Mouse (Mus musculus) midbrain, postnatal 0 days (tissue): Measurements from ENCODE around the gene Gm28778. TPM values are rescaled to one million over a fixed set of nuclear protein-coding genes. Genes with fewer than 3 reads are reported as not detected.
"Not testable (repeated sequence)": the region's sequence is repeated elsewhere in the genome, so short reads cannot be mapped to it uniquely, and the experiment has no call there.

ENCODE experiments used
- ATAC-seq: fragments of 200-750 bp; cut with Nextera tagmentation; 2 replicates; pipeline ENCODE4 v1.8.0; 2017; ENCODE audit warnings: moderate number of reproducible peaks, mild to moderate bottlenecking, moderate TSS enrichment, moderate library complexity; ENCODE audit not compliant: low FRiP score
- DNase-seq: peaks from one replicate; pipeline ENCODE4 v3.0.0-alpha.2; 2015; ENCODE audit warnings: low spot score
- H3K27ac ChIP-seq: fragments of 300-500 bp; sonication (generic); 2 replicates; pipeline ENCODE4 v1.5.1; 2014; ENCODE audit warnings: low read depth, mild to moderate bottlenecking, low read length, mixed read lengths
- H3K27me3 ChIP-seq: fragments of 300-500 bp; sonication (generic); 2 replicates; pipeline ENCODE4 v1.6.1; 2014; ENCODE audit warnings: low read length, control low read depth, mixed read lengths; ENCODE audit not compliant: insufficient read depth
- H3K36me3 ChIP-seq: fragments of 300-500 bp; sonication (generic); 2 replicates; pipeline ENCODE4 v1.6.1; 2014; ENCODE audit warnings: low read length, control low read depth, mixed read lengths; ENCODE audit not compliant: insufficient read depth
- H3K4me1 ChIP-seq: fragments of 300-500 bp; sonication (generic); 2 replicates; pipeline ENCODE4 v1.6.1; 2014; ENCODE audit warnings: mild to moderate bottlenecking, control low read depth, antibody characterized with exemption, low read length, mixed read lengths; ENCODE audit not compliant: insufficient read depth
- H3K4me2 ChIP-seq: fragments of 300-500 bp; sonication (generic); 2 replicates; pipeline ENCODE4 v1.6.1; 2014; ENCODE audit warnings: low read depth, mild to moderate bottlenecking, low read length, mixed read lengths; ENCODE audit not compliant: poor library complexity, severe bottlenecking
- H3K4me3 ChIP-seq: fragments of 300-500 bp; sonication (generic); 2 replicates; pipeline ENCODE4 v1.5.1; 2014; ENCODE audit warnings: low read depth, mild to moderate bottlenecking, low read length, moderate library complexity
- H3K9ac ChIP-seq: fragments of 300-500 bp; sonication (generic); replicated peaks from 2 replicates; pipeline ENCODE4 v1.6.1; 2014; ENCODE audit warnings: mild to moderate bottlenecking, low read length, moderate library complexity, mixed read lengths; ENCODE audit not compliant: poor library complexity, severe bottlenecking
- H3K9me3 ChIP-seq: fragments of 300-500 bp; sonication (generic); 2 replicates; pipeline ENCODE4 v1.6.1; 2016; ENCODE audit warnings: low read length, control low read depth
- CTCF ChIP-seq: IDR thresholded peaks from 2 replicates; pipeline ENCODE4 v1.5.1; 2016; ENCODE audit warnings: antibody characterized with exemption, mild to moderate bottlenecking
- WGBS: fragments of 180-500 bp; shearing (Covaris S2); extraction: QIAGEN DNeasy Blood & Tissue Kit; methylation state at CpG from one replicate; pipeline ENCODE4 v1.1.7; 2014; 5-methylcytosine and 5-hydroxymethylcytosine counted together
- polyA plus RNA-seq: library from polyadenylated mRNA; unstranded; fragments of >200 nt; fragmentation: Nextera tagmentation; extraction: Ambion mirVana; gene quantifications from 2 replicates; pipeline ENCODE4 v1.2.1, GENCODE M21; 2015
- total RNA-seq: library from RNA; depleted of rRNA; stranded (reverse); fragments of >200 nt; gene quantifications from 2 replicates; pipeline ENCODE4 v1.2.3, GENCODE M21; 2014

The Gm28778 gene
- total and polyA plus RNA-seq, 2 experiments from 2014 or later, result not detected

DNA sequence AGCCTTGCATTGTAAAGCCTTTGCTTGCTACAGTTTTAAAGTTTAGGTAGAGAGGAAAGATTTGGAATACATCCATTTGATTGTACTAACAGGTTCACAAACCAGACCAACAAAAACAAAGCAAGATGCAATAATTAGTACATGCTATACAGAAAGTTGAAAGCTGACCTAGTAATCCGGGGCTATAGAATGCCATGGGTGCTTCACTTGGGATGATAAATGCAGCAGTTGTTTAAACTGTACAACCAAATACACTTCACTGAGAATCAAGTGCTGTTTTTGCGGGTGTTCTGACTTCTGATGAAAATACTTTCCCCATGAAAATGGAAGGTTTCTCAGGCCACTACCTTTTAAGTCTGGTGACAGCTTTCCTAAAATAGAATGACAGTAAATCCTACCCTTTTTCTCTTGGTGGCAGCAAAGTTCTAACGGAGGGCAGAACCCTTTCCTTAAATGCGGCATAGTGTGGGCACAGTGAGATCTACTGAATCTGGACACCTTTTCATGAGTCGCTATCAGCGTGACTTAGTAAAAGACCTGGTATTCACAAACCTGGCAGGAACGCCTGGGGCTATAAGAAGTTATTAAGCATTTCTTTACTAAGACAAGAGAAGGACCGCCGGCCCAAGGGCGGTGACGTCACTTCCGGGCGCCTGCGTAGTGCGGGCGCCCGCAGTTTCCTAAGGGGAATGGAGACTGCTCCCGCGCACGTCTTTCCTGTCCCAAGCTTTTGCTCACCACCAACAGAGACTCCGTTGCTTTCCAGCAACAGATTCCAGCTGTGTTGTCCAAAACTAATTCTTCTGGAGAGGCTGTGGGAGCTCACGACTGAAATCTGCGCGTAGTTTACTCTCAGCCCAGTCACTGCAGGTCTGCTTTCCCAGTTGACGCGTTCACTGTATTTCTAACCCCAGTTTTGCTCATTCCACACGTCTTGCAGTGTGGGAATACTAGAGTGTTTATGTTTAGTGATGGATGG is 16.4 kb downstream of the Gm28778 start, which contains the start of gene Osgepl1:
TSS of gene Osgepl1 (plus strand) at position 636 of the 979 bp plus-strand sequence.
- 3% methylated on average over 27 of the region's 27 CpGs for WGBS
- no peaks in the 10 kb centered on the region for H3K27me3 ChIP-seq
- peak; percentile 56 for TF ChIP-seq CTCF

DNA sequence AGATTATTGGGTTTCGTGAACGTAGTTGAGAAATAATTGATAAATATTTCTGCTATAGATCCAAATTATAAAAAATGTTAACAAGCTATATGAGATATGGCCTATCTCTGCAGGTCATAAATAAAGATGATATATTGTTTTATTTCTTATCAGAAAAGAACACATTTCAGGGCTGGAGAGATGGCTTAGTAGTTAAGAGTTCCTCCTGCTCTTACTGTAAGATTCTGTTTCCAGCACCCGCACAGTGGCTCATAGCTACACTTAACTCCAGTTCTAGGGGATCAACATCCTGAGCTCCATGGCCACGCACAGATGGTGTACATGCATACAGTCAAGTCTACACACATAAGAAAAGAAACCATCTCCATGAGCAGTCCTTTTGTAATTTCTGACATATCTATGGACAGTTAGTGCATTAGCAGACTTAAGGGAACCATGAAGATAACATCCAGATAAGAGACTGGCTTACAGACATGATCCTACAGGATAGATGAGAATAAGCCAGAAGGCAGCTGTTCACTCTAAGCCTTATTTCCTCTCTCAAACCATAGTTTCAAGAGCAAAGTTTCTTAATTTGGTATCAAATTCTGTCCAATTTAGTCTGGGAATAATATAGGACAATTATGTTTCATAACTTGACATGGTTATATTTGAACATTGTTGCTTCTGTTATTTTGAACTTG is 24.9 kb downstream of the Gm28778 start:
- Histone ChIP-seq H3K9me3 (no peaks in the 10 kb centered on the region), H3K27ac (no peak overlapping the region), H3K36me3 (peaks cover 7% of the 10 kb centered on the region; the same call in 1 of the 2 replicates), H3K4me3 (no peak overlapping the region), H3K27me3 (no peaks in the 10 kb centered on the region), H3K4me2 (no peak overlapping the region), H3K9ac (no peak overlapping the region), H3K4me1 (no peaks in the 10 kb centered on the region)
- DNase-seq (no peak), ATAC-seq (no peak)
- 94% methylated on average over 4 of the region's 4 CpGs for WGBS
- no peak for TF ChIP-seq CTCF

More for the DNA sequence above, 16.4 kb downstream of the Gm28778 start, which contains the start of gene Osgepl1:
- Histone ChIP-seq H3K9ac (peak within 1 kb of the TSS; percentile 74), H3K9me3 (no peaks in the 10 kb centered on the region), H3K4me2 (peak within 1 kb of the TSS; percentile 70), H3K4me1 (no peaks in the 10 kb centered on the region), H3K4me3 (peak within 1 kb of the TSS; percentile 68), H3K27ac (peak within 1 kb of the TSS; percentile 77), H3K36me3 (peaks cover 7% of the 10 kb centered on the region; the same call in 1 of the 2 replicates)
- DNase-seq (peak; percentile 93), ATAC-seq (peak; percentile 97)

DNA sequence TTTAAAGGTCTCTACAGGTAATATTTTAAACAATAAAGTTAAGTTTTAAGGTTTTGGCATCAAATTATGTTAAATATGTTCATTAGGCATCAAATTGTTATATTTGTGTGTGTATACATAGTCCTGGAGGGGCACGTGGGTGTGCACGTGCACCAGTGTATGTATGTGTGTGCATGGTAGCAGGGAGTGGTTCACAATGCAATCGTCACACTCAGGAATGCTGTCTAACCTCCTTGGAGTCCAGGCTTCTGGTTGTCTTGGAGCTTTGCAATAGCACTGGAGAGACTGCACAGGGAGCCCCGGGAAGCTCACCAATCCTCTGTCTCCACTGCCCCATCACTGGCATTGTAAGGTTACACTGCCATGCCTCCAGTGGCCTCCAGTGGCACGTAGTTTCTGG is 26.3 kb downstream of the Gm28778 start:
- no peak overlapping the region for H3K4me2 ChIP-seq
- ATAC-seq, result no peak
- no peaks in the 10 kb centered on the region for H3K27me3 ChIP-seq
- H3K4me1 ChIP-seq, result no peaks in the 10 kb centered on the region
- H3K36me3 ChIP-seq, result peaks cover under 1% of the 10 kb centered on the region; the same call in 1 of the 2 replicates
- no peak overlapping the region for H3K27ac ChIP-seq
- H3K4me3 ChIP-seq, result no peak overlapping the region
- whole genome bisulfite sequencing, result 94% methylated on average over 5 of the region's 5 CpGs
- TF ChIP-seq CTCF, result no peak
- no peak overlapping the region for H3K9ac ChIP-seq
- DNase-seq, result no peak
- no peaks in the 10 kb centered on the region for H3K9me3 ChIP-seq

DNA sequence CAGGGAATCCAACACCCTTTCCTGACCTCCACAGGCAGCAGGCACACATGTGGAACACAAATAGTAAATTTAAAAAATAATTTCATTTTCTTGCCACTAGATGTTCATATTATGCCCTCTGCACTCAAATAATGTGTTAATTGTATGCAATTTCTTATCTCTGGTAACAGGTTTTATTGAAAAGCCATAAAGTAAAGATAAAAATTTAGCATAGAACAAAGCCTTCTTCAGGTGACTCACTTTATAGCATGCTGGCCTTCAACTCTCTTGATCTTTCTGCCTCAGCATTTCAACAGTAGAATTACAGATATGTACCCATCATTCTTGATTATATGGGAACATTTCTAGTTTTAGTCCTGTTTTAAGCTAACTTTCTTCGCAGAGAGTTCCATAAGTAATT is 27.4 kb downstream of the Gm28778 start:
- no peaks in the 10 kb centered on the region for H3K4me1 ChIP-seq
- TF ChIP-seq CTCF, result no peak
- WGBS, result 98% methylated on average over 1 of the region's 1 CpGs
- no peak overlapping the region for H3K9ac ChIP-seq
- no peak overlapping the region for H3K4me2 ChIP-seq
- H3K27me3 ChIP-seq, result no peaks in the 10 kb centered on the region
- ATAC-seq (no peak), DNase-seq (no peak)
- no peak overlapping the region for H3K4me3 ChIP-seq
- no peaks in the 10 kb centered on the region for H3K9me3 ChIP-seq
- no peak overlapping the region for H3K27ac ChIP-seq
- H3K36me3 ChIP-seq, result no peaks in the 10 kb centered on the region

DNA sequence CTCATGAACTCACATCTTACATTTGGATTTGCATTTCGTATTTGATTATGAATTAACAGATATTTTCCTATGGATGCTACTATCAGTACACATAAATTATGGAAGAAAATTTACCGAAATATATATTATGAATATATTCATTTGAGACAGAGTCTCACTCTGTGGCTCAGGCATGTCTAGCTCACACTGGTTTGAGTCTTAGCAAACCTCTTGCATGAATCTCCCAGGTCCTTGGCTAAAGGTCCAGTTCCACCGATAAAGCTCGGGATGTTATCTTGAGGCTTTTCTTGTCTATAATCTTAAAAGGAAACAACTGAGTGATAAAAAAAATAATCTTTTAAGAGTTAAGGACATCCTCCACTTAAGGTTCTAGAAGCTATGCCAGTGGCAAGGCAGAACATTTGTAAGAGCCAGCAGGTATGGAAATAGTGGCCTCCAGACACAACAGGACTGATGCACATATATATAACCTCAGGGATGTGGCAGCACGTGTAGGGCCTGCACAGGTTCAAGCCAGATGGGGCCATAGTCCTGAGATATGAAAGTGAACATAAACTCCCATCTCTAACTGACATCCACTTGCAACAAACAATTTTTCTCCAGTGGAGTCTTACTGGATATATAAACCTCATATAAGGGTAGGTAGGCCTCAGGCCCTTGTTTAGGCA is 28.1 kb downstream of the Gm28778 start:
- no peak for ATAC-seq
- H3K27me3 ChIP-seq, result no peaks in the 10 kb centered on the region
- 95% methylated on average over 5 of the region's 5 CpGs for WGBS

DNA sequence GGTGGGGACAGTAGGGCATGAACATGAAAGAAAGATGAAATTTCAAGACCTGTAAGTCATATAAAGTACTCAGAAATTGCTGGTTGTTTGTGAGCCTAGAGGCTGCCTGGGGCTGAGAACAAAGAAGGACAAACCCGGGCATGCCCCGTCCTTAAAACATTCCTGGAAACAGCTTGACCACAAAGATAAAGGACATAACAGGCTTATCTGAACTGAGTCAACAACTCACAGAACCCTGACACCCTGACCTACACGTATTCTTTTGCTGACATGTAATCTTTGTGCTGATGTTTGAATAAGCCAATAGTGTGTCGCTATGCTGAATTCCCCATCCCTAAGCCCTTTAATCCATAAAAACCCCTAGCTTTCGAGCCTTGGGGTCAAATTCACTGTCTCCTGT is 36.6 kb downstream of the Gm28778 start:
- ATAC-seq, H3K36me3 ChIP-seq, H3K9ac ChIP-seq, H3K4me2 ChIP-seq, H3K27me3 ChIP-seq, H3K9me3 ChIP-seq, H3K4me3 ChIP-seq, DNase-seq, H3K4me1 ChIP-seq, H3K27ac ChIP-seq: not testable (repeated sequence)
- 50% methylated on average over 5 of the region's 5 CpGs for WGBS

More for the DNA sequence above, 28.1 kb downstream of the Gm28778 start:
- Histone ChIP-seq H3K27ac (no peak overlapping the region), H3K4me2 (no peak overlapping the region), H3K36me3 (no peaks in the 10 kb centered on the region), H3K9ac (no peak overlapping the region), H3K4me1 (no peaks in the 10 kb centered on the region), H3K4me3 (no peak overlapping the region), H3K9me3 (no peaks in the 10 kb centered on the region)
- TF ChIP-seq CTCF, result no peak
- DNase-seq, result no peak
